Mouse (Mus musculus) thymus, postnatal 14 days (tissue): ENCODE results near the gene Agxt.

Experiments used
- DNase-seq: peaks from one replicate; pipeline ENCODE4 v3.0.0; 2021

Agxt gene

GRCm38 (mm10) chr1:93150907-93151661, 16.0 kb downstream of the Agxt start:
- DNase-seq, result no peak

- DNase-seq, result no peak
Measured at GRCm38 (mm10) chr1:93157566-93157965, 22.5 kb downstream of the Agxt start.

GRCm38 (mm10) chr1:93158916-93159315, 23.9 kb downstream of the Agxt start:
- DNase-seq, result no peak

- DNase-seq, result no peak
Measured at GRCm38 (mm10) chr1:93159566-93160500, 24.8 kb downstream of the Agxt start.

GRCm38 (mm10) chr1:93160501-93161133, 25.6 kb downstream of the Agxt start, which contains the start of gene 2310007B03Rik:
TSS of gene 2310007B03Rik (minus strand) at chr1:93160948.
- DNase-seq, result no peak

GRCm38 (mm10) chr1:93161350-93161749, 26.3 kb downstream of the Agxt start:
- no peak for DNase-seq

- DNase-seq, result no peak
Measured at GRCm38 (mm10) chr1:93161921-93162320, 26.9 kb downstream of the Agxt start.

GRCm38 (mm10) chr1:93162588-93162987, 27.5 kb downstream of the Agxt start:
- no peak for DNase-seq

GRCm38 (mm10) chr1:93165447-93165846, 30.4 kb downstream of the Agxt start:
- no peak for DNase-seq

GRCm38 (mm10) chr1:93166346-93167079, 31.5 kb downstream of the Agxt start:
- DNase-seq, result no peak

GRCm38 (mm10) chr1:93168295-93168775, 33.3 kb downstream of the Agxt start, which contains the start of gene Crocc2:
TSS of gene Crocc2 (plus strand) at chr1:93168725.
- no peak for DNase-seq

GRCm38 (mm10) chr1:93173665-93174064, 38.6 kb downstream of the Agxt start:
- no peak for DNase-seq

GRCm38 (mm10) chr1:93174399-93174798, 39.4 kb downstream of the Agxt start:
- DNase-seq, result peak; percentile 68

- DNase-seq, result no peak
Measured at GRCm38 (mm10) chr1:93175849-93176248, 40.8 kb downstream of the Agxt start.

- no peak for DNase-seq
Measured at GRCm38 (mm10) chr1:93176525-93177332, 41.7 kb downstream of the Agxt start.

GRCm38 (mm10) chr1:93182281-93182680, 47.2 kb downstream of the Agxt start:
- no peak for DNase-seq

GRCm38 (mm10) chr1:93184071-93184828, 49.2 kb downstream of the Agxt start:
- DNase-seq, result no peak

- no peak for DNase-seq
Measured at GRCm38 (mm10) chr1:93190726-93191305, 55.8 kb downstream of the Agxt start.

GRCm38 (mm10) chr1:93194961-93195360, 59.9 kb downstream of the Agxt start:
- no peak for DNase-seq
